In the genomic region with DNA sequence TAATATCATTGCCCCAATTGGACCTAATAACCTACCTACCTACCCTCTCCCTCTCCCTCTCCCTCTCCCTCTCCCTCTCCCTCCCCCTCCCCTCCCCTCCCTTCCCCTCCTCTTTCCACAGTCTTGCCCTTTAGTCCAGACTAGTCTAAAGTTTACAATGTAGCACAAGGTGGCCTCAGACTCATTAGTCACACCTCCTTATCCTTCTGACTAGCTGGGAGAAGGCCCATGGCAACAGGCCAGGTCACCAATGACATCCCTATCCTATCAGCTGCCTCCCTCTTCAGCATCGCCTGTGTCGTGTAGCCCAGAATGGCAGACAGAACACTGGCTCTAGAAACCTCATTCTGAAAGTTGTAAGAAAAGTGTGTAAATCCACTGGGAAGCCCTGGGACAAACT, we compare ENCODE assay signal across 12 mouse cellular contexts. TPM values are rescaled to one million over a fixed set of nuclear protein-coding genes. Genes with fewer than 3 reads are reported as not detected.
DNase-seq lines count a peak whose midpoint lies in the region; TF ChIP-seq lines count a peak whose summit lies in the region.
"Had no signal": no experiment of that assay in that cellular context is flagged by ENCODE, and none has a peak within 500 bp of the region (broad histone marks: within the 10 kb centered on the region; RNA-seq: fewer than 3 reads in every experiment).

No protein-coding gene starts in this region.

- H3K4me3 ChIP-seq in layer of hippocampus, adult 2 months: no peak overlapping the region
- H3K4me3 ChIP-seq: embryonic facial prominence, embryonic 15.5 days had no signal

- TF ChIP-seq CTCF in layer of hippocampus, adult 2 months (conservative IDR thresholded peaks at IDR 0.05): no peak

- H3K27ac ChIP-seq in layer of hippocampus, adult 2 months: peak overlapping the region; percentile 72; the same call in 1 of the 2 replicates
- H3K27ac ChIP-seq: embryonic facial prominence, embryonic 15.5 days had no signal

- DNase-seq in heart, adult 11 months: peak; percentile 89
- DNase-seq in heart, adult 9 months (ENCODE audit: low spot score in 2 of 2): no peak
- DNase-seq in layer of hippocampus, adult 2 months (ENCODE audit: low spot score in 2 of 2): no peak
- DNase-seq in layer of hippocampus, postnatal 14 days (ENCODE audit: low spot score in 2 of 2): no peak
- DNase-seq in urinary bladder, postnatal 14 days (ENCODE audit: low spot score): peak; percentile 16
- no peak for DNase-seq in urinary bladder, postnatal 10 days (ENCODE audit: low spot score)
- DNase-seq in testis, postnatal 14 days (ENCODE audit: low spot score): peak; percentile 20
- DNase-seq in left cerebral cortex, adult 9 months (ENCODE audit: low spot score in 2 of 2): no peak
- DNase-seq: adrenal gland, adult 8-10 months had no signal

RNA-seq across cellular contexts. Expression of a gene that starts 58.7 kb away (rescaled TPM):
- 10 to 100 TPM; 51.5 to 56.6 TPM for total RNA-seq in layer of hippocampus, adult 2 months (2021)
- 10 to 100 TPM; 58.9 to 71.0 TPM for total RNA-seq in layer of hippocampus, postnatal 14 days (2021)
- total RNA-seq: heart, adult 18-20 months; liver, adult 2 months had no signal

Comparison
In these comparisons a context has a peak if more than half of its experiments do, and no peak if none do; other contexts are left out.
1. DNase-seq: peak in heart, adult 11 months (single experiment), urinary bladder, postnatal 14 days (single experiment) and testis, postnatal 14 days (single experiment); none in heart, adult 9 months (0 of 2), layer of hippocampus, adult 2 months (0 of 2), layer of hippocampus, postnatal 14 days (0 of 2), urinary bladder, postnatal 10 days (single experiment) and left cerebral cortex, adult 9 months (0 of 2).